Mouse (Mus musculus): Measurements from ENCODE around the gene Uba52. TPM values are rescaled to one million over a fixed set of nuclear protein-coding genes. Genes with fewer than 3 reads are reported as not detected.

The Uba52 gene
- total and polyA plus RNA-seq, 3 experiments, result 1,322 to 4,646 (median 3,572) TPM

DNA sequence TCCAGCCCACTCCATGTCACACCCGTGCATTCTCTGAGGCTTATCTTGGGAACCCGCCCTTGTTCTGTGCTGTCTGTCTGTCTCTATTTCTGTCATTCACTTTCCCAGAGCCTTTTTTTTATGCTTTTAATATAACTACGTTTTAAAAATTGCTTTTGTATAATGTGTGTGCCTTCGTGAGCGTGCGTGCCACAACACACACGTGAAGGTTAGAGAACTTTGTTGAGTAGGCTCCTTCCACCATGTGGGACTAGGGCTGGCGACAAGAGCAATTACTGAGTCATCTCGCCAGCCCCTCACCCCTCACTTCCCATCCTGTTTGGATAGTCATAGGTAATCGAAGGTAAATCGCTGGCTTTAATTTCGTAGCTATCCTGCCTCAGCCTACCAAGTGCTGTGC lies 8.1 kb downstream of the Uba52 start:
- TF ChIP-seq GATA1 (IDR thresholded peaks at IDR 0.05; ENCODE audit: borderline replicate concordance, low read length) (no peak), TAL1 (conservative IDR thresholded peaks at IDR 0.05; ENCODE audit: low read depth, low read length) (no peak), CTCF (IDR thresholded peaks at IDR 0.05; ENCODE audit: low read depth, low read length) (no peak), GATA2 (IDR thresholded peaks at IDR 0.05; ENCODE audit: borderline replicate concordance, low read depth, low read length) (no peak), POLR2AphosphoS5 (IDR thresholded peaks at IDR 0.05; ENCODE audit: insufficient replicate concordance, low read depth, low read length) (no peak)
- DNase-seq (ENCODE audit: low spot score) (no peak), ATAC-seq (ENCODE audit: extremely low read depth, insufficient number of reproducible peaks, low FRiP score, poor library complexity, severe bottlenecking) (no peak)
- H3K27me3 ChIP-seq (ENCODE audit: insufficient read depth, low read length), result peaks cover 27% of the 10 kb centered on the region
- peaks cover 43% of the 10 kb centered on the region for H3K36me3 ChIP-seq (replicated peaks)
- no peak overlapping the region for H3K4me3 ChIP-seq (ENCODE audit: low read depth, low read length)
- peaks cover 69% of the 10 kb centered on the region for H3K4me1 ChIP-seq (ENCODE audit: insufficient read depth, low read depth, low read length)
- no peaks in the 10 kb centered on the region for H3K9me3 ChIP-seq (replicated peaks)

GRCm38 (mm10) chr8:70501820-70502529 lies 8.6 kb downstream of the Uba52 start:
- Histone ChIP-seq H3K4me3 (ENCODE audit: low read depth, low read length) (no peak overlapping the region), H3K4me1 (ENCODE audit: insufficient read depth, low read depth, low read length) (peaks cover 64% of the 10 kb centered on the region), H3K9me3 (replicated peaks) (no peaks in the 10 kb centered on the region), H3K27me3 (ENCODE audit: insufficient read depth, low read length) (peaks cover 33% of the 10 kb centered on the region), H3K36me3 (replicated peaks) (peaks cover 39% of the 10 kb centered on the region)
- TF ChIP-seq TAL1 (conservative IDR thresholded peaks at IDR 0.05; ENCODE audit: low read depth, low read length) (no peak), CTCF (IDR thresholded peaks at IDR 0.05; ENCODE audit: low read depth, low read length) (no peak), GATA1 (IDR thresholded peaks at IDR 0.05; ENCODE audit: borderline replicate concordance, low read length) (no peak), POLR2AphosphoS5 (IDR thresholded peaks at IDR 0.05; ENCODE audit: insufficient replicate concordance, low read depth, low read length) (no peak), GATA2 (IDR thresholded peaks at IDR 0.05; ENCODE audit: borderline replicate concordance, low read depth, low read length) (no peak)
- ATAC-seq (ENCODE audit: extremely low read depth, insufficient number of reproducible peaks, low FRiP score, poor library complexity, severe bottlenecking) (no peak), DNase-seq (ENCODE audit: low spot score) (no peak)

DNA sequence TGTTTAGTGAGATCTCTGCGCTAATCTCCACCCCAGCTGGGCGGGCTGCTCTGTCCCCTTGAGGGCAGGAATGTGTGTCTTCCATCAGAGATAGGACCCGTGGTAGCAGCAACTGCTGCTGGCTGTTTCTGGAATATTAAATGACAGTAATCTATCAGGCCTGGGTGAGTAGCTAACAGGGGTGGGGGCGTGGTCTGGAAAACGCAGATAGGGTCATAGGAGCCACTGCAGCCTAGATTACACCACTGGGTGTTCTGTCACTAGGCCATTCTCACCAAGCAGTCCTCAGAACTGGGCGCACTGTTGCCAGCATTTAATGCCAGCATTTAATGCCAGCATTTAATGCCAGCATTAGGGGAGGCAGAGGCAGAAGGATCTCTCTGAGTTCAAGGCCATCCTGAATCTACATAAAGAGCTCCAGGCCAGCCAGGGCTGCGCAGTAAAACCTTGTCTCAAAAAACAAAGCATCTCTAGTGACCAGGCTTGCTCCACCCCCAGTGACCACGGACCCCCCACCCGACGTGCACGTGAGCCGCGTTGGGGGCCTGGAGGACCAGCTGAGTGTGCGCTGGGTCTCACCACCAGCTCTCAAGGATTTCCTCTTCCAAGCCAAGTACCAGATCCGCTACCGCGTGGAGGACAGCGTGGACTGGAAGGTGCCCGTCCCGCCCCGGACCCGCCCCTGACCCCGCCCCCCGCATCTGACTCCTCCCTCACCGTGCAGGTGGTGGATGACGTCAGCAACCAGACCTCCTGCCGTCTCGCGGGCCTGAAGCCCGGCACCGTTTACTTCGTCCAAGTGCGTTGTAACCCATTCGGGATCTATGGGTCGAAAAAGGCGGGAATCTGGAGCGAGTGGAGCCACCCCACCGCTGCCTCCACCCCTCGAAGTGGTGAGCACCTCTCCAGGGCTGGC lies 10.0 kb downstream of the Uba52 start:
- ATAC-seq (ENCODE audit: extremely low read depth, insufficient number of reproducible peaks, low FRiP score, poor library complexity, severe bottlenecking) (no peak), DNase-seq (ENCODE audit: low spot score) (no peak)
- peaks cover 46% of the 10 kb centered on the region for H3K27me3 ChIP-seq (ENCODE audit: insufficient read depth, low read length)
- no peaks in the 10 kb centered on the region for H3K9me3 ChIP-seq (replicated peaks)
- H3K36me3 ChIP-seq (replicated peaks), result peaks cover 34% of the 10 kb centered on the region
- peaks cover 55% of the 10 kb centered on the region for H3K4me1 ChIP-seq (ENCODE audit: insufficient read depth, low read depth, low read length)
- TF ChIP-seq CTCF (IDR thresholded peaks at IDR 0.05; ENCODE audit: low read depth, low read length) (no peak), GATA1 (IDR thresholded peaks at IDR 0.05; ENCODE audit: borderline replicate concordance, low read length) (no peak), POLR2AphosphoS5 (IDR thresholded peaks at IDR 0.05; ENCODE audit: insufficient replicate concordance, low read depth, low read length) (no peak), TAL1 (conservative IDR thresholded peaks at IDR 0.05; ENCODE audit: low read depth, low read length) (no peak), GATA2 (IDR thresholded peaks at IDR 0.05; ENCODE audit: borderline replicate concordance, low read depth, low read length) (no peak)
- no peak overlapping the region; the same call in 1 of the 2 replicates for H3K4me3 ChIP-seq (ENCODE audit: low read depth, low read length)

- H3K36me3 ChIP-seq (replicated peaks), result no peaks in the 10 kb centered on the region
- ATAC-seq (ENCODE audit: extremely low read depth, insufficient number of reproducible peaks, low FRiP score, poor library complexity, severe bottlenecking) (no peak), DNase-seq (ENCODE audit: low spot score) (no peak)
- H3K4me1 ChIP-seq (ENCODE audit: insufficient read depth, low read depth, low read length), result peaks cover 35% of the 10 kb centered on the region
- no peak overlapping the region for H3K4me3 ChIP-seq (ENCODE audit: low read depth, low read length)
- peaks cover 91% of the 10 kb centered on the region for H3K27me3 ChIP-seq (ENCODE audit: insufficient read depth, low read length)
- no peaks in the 10 kb centered on the region for H3K9me3 ChIP-seq (replicated peaks)
- TF ChIP-seq GATA1 (IDR thresholded peaks at IDR 0.05; ENCODE audit: borderline replicate concordance, low read length), result no peak
- no peak for TF ChIP-seq TAL1 (conservative IDR thresholded peaks at IDR 0.05; ENCODE audit: low read depth, low read length)
- no peak for TF ChIP-seq CTCF (IDR thresholded peaks at IDR 0.05; ENCODE audit: low read depth, low read length)
- no peak for TF ChIP-seq GATA2 (IDR thresholded peaks at IDR 0.05; ENCODE audit: borderline replicate concordance, low read depth, low read length)
Observed at GRCm38 (mm10) chr8:70495771-70496062, 14.9 kb downstream of the Uba52 start.

- ATAC-seq (ENCODE audit: extremely low read depth, insufficient number of reproducible peaks, low FRiP score, poor library complexity, severe bottlenecking) (no peak), DNase-seq (ENCODE audit: low spot score) (no peak)
- no peak overlapping the region for H3K4me3 ChIP-seq (ENCODE audit: low read depth, low read length)
- no peaks in the 10 kb centered on the region for H3K9me3 ChIP-seq (replicated peaks)
- H3K4me1 ChIP-seq (ENCODE audit: insufficient read depth, low read depth, low read length), result peaks cover 30% of the 10 kb centered on the region
- no peaks in the 10 kb centered on the region for H3K36me3 ChIP-seq (replicated peaks)
- peaks cover 97% of the 10 kb centered on the region for H3K27me3 ChIP-seq (ENCODE audit: insufficient read depth, low read length)
- TF ChIP-seq CTCF (IDR thresholded peaks at IDR 0.05; ENCODE audit: low read depth, low read length), result no peak
- no peak for TF ChIP-seq GATA1 (IDR thresholded peaks at IDR 0.05; ENCODE audit: borderline replicate concordance, low read length)
- TF ChIP-seq POLR2AphosphoS5 (IDR thresholded peaks at IDR 0.05; ENCODE audit: insufficient replicate concordance, low read depth, low read length), result no peak
- no peak for TF ChIP-seq GATA2 (IDR thresholded peaks at IDR 0.05; ENCODE audit: borderline replicate concordance, low read depth, low read length)
- no peak for TF ChIP-seq TAL1 (conservative IDR thresholded peaks at IDR 0.05; ENCODE audit: low read depth, low read length)
Observed at GRCm38 (mm10) chr8:70495001-70495770, 15.4 kb downstream of the Uba52 start.
